In genomic region chr1:161035281-161035785, GRCm38 (mm10) we compare ENCODE assay signal across 7 mouse cellular contexts. TPM values are rescaled to one million over a fixed set of nuclear protein-coding genes. Genes with fewer than 3 reads are reported as not detected.
DNase-seq lines count a peak whose midpoint lies in the region; ATAC-seq and TF ChIP-seq lines count a peak whose summit lies in the region.

No protein-coding gene starts in this region.

- no peak for TF ChIP-seq CTCF in embryonic fibroblast, embryonic 13.5 days (IDR thresholded peaks at IDR 0.05; ENCODE audit: borderline replicate concordance, insufficient read depth, low read length)
- no peak for TF ChIP-seq CTCF in intestine, postnatal 0 days (IDR thresholded peaks at IDR 0.05; ENCODE audit: low read depth)

- no peaks in the 10 kb centered on the region for H3K27me3 ChIP-seq in intestine, postnatal 0 days (replicated peaks; ENCODE audit: control insufficient read depth, insufficient read depth, low read length)

- DNase-seq in left cerebral cortex, postnatal 14 days (ENCODE audit: low spot score in 2 of 2), result peak; percentile 41 to 79
- DNase-seq in left cerebral cortex, adult 9 months (ENCODE audit: low spot score in 2 of 2), result no peak
- DNase-seq in mesoderm, embryonic 11.5 days (ENCODE audit: low read depth, low spot score), result peak; percentile 70
- DNase-seq in urinary bladder, postnatal 14 days (ENCODE audit: low spot score), result no peak

- no peaks in the 10 kb centered on the region for H3K9me3 ChIP-seq in intestine, postnatal 0 days (ENCODE audit: control insufficient read depth)

- peak overlapping the region; percentile 66 for H3K4me2 ChIP-seq in intestine, postnatal 0 days (replicated peaks; ENCODE audit: low read depth)

- WGBS in intestine, postnatal 0 days, result under 1% methylated on average over 14 of the region's 14 CpGs

- ATAC-seq in activated CD4-positive, CD25-positive, alpha-beta regulatory T cell, adult 4 months, result peak; percentile 17
- peak; percentile 49 for ATAC-seq in intestine, postnatal 0 days

- intact Hi-C loops in left cerebral cortex, postnatal 14 days (cut with DNase I), result loop anchor here (5.0 to 10.0 kb wide), 2 partner anchors 37 to 291 kb away; partner anchors contain the start of genes Cenpl and Dars2

- H3K4me1 ChIP-seq in embryonic fibroblast, embryonic 13.5 days (ENCODE audit: control insufficient read depth, insufficient read depth, low read length), result 0 out of 2 replicates have a peak, but pooled peaks cover 4% of the 10 kb centered on the region
- H3K4me1 ChIP-seq in intestine, postnatal 0 days (replicated peaks; ENCODE audit: control insufficient read depth, insufficient read depth, low read length), result no peaks in the 10 kb centered on the region

- peak; percentile 62 for TF ChIP-seq POLR2A in embryonic fibroblast, embryonic 13.5 days (IDR thresholded peaks at IDR 0.05; ENCODE audit: low read depth, low read length)

- H3K27ac ChIP-seq in embryonic fibroblast, embryonic 13.5 days (ENCODE audit: insufficient read depth, low read length), result peak overlapping the region; percentile 91
- H3K27ac ChIP-seq in intestine, postnatal 0 days (ENCODE audit: low read depth, low read length), result peak overlapping the region; percentile 97

- H3K9ac ChIP-seq in intestine, postnatal 0 days (ENCODE audit: low read depth, low read length), result peak overlapping the region; percentile 76

- H3K4me3 ChIP-seq in embryonic fibroblast, embryonic 13.5 days (ENCODE audit: insufficient read depth, low read length), result peak overlapping the region; percentile 82
- peak overlapping the region; percentile 90 for H3K4me3 ChIP-seq in intestine, postnatal 0 days (ENCODE audit: low read depth, low read length)

- H3K36me3 ChIP-seq in intestine, postnatal 0 days (ENCODE audit: control insufficient read depth, insufficient read depth), result peaks cover 30% of the 10 kb centered on the region

RNA-seq across cellular contexts. Expression of gene Zbtb37, which starts 0.7 kb away (rescaled TPM):
- 10 to 100 TPM; 11.4 to 14.9 TPM for total RNA-seq in left cerebral cortex, postnatal 14 days (2021)
- 1 to 10 TPM; 4.3 to 5.2 TPM for polyA plus RNA-seq in activated CD4-positive, CD25-positive, alpha-beta regulatory T cell, adult 4 months (2017; shearing (Covaris generic))
- polyA plus RNA-seq in embryonic fibroblast, embryonic 13.5 days (2011; ENCODE audit: insufficient read length, low read depth, missing spikeins), result 9.6 and 11.2 TPM in 2 replicates
- polyA plus RNA-seq in intestine, postnatal 0 days (2015; fragmentation: Nextera tagmentation; extraction: Ambion mirVana), result 2.0 and 4.0 TPM in 2 replicates

RNA-seq across cellular contexts. Expression of gene Dars2, which starts 35.1 kb away (rescaled TPM):
- total RNA-seq in left cerebral cortex, postnatal 14 days (2021), result 10 to 100 TPM; 22.4 to 24.0 TPM
- 10 to 100 TPM; 17.3 to 22.9 TPM for polyA plus RNA-seq in activated CD4-positive, CD25-positive, alpha-beta regulatory T cell, adult 4 months (2017; shearing (Covaris generic))
- polyA plus RNA-seq in embryonic fibroblast, embryonic 13.5 days (2011; ENCODE audit: insufficient read length, low read depth, missing spikeins), result 16.8 and 22.8 TPM in 2 replicates
- 14.7 and 15.3 TPM in 2 replicates for polyA plus RNA-seq in intestine, postnatal 0 days (2015; fragmentation: Nextera tagmentation; extraction: Ambion mirVana)

RNA-seq across cellular contexts. Expression of gene Cenpl, which starts 35.2 kb away (rescaled TPM):
- total RNA-seq in left cerebral cortex, postnatal 14 days (2021), result 1 to 10 TPM; 1.6 to 1.8 TPM
- 10 to 100 TPM; 28.4 to 29.3 TPM for polyA plus RNA-seq in activated CD4-positive, CD25-positive, alpha-beta regulatory T cell, adult 4 months (2017; shearing (Covaris generic))
- polyA plus RNA-seq in embryonic fibroblast, embryonic 13.5 days (2011; ENCODE audit: insufficient read length, low read depth, missing spikeins), result 7.2 and 11.3 TPM in 2 replicates
- polyA plus RNA-seq in intestine, postnatal 0 days (2015; fragmentation: Nextera tagmentation; extraction: Ambion mirVana), result 10.0 and 11.0 TPM in 2 replicates

RNA-seq across cellular contexts. Expression of gene Serpinc1, which starts 56.9 kb away (rescaled TPM):
- under 1 TPM; 0.29 to 0.53 TPM for total RNA-seq in left cerebral cortex, postnatal 14 days (2021)
- 10 to 100 TPM; 11.0 to 12.0 TPM for polyA plus RNA-seq in activated CD4-positive, CD25-positive, alpha-beta regulatory T cell, adult 4 months (2017; shearing (Covaris generic))
- 0.55 and 0.70 TPM in 2 replicates for polyA plus RNA-seq in embryonic fibroblast, embryonic 13.5 days (2011; ENCODE audit: insufficient read length, low read depth, missing spikeins)
- 1.1 TPM in 2 replicates for polyA plus RNA-seq in intestine, postnatal 0 days (2015; fragmentation: Nextera tagmentation; extraction: Ambion mirVana)

Comparison
In these comparisons a context has a peak if more than half of its experiments do, and no peak if none do; other contexts are left out.
1. DNase-seq: peak in left cerebral cortex, postnatal 14 days (2 of 2) and mesoderm, embryonic 11.5 days (single experiment); none in left cerebral cortex, adult 9 months (0 of 2) and urinary bladder, postnatal 14 days (single experiment).